8 mouse cellular contexts compared by ENCODE assay signal in the genomic region with DNA sequence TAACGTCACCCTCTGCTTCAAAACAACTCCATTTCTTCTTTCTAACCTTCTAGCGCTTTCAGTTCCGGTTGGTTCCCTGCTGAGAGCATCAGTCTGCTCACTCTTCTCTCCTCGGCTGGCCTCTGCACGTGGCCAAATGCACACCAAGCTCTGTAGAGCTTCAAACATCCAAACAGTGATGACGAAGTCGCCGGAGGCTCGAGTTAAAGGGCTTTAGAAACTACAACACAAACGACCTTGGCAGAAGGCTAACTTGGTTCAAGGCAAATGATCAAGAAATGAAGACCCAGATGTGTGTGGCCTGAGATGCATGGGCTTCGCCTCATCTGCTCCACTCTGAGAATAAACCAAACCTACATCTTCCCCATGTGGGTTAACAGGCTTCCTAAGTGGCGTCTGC. TPM values are rescaled to one million over a fixed set of nuclear protein-coding genes. Genes with fewer than 3 reads are reported as not detected.
A peak's percentile ranks its signal among the peaks of the same experiment; 100 is the strongest.
DNase-seq lines count a peak whose midpoint lies in the region; ATAC-seq and TF ChIP-seq lines count a peak whose summit lies in the region.

No protein-coding gene starts in this region.

- intact Hi-C loops in left cerebral cortex, postnatal 14 days (cut with DNase I), result no loop called here

- peaks cover 11 to 28% of the 10 kb centered on the region in 2 experiments for H3K4me1 ChIP-seq in CH12.LX (ENCODE audit: control insufficient read depth in 1 of 2, insufficient read depth in 2 of 2)
- H3K4me1 ChIP-seq in heart, embryonic 14.5 days (ENCODE audit: control insufficient read depth in 2 of 2, insufficient read depth in 2 of 2, low read length in 2 of 2), result peaks cover 22 to 39% of the 10 kb centered on the region in 2 experiments
- peaks cover 39% of the 10 kb centered on the region for H3K4me1 ChIP-seq in midbrain, embryonic 12.5 days

- no peaks in the 10 kb centered on the region for H3K27me3 ChIP-seq in CH12.LX (replicated peaks)
- H3K27me3 ChIP-seq in heart, embryonic 14.5 days (ENCODE audit: control insufficient read depth, insufficient read depth, low read length), result no peaks in the 10 kb centered on the region
- peaks cover 9% of the 10 kb centered on the region for H3K27me3 ChIP-seq in midbrain, embryonic 12.5 days

- TF ChIP-seq EP300 in CH12.LX (IDR thresholded peaks at IDR 0.05; ENCODE audit: low read length), result 0 out of 2 replicates have a peak, but pooled peaks have one; percentile 9

- in situ Hi-C loops in CH12.LX (cut with MboI; ENCODE audit: low pct_ligation_motif_present, low pct_unique_long_range_greater_than_20kb, low sequenced_read_pairs), result loop anchor here (10.0 to 25.0 kb wide), 2 partner anchors 101 to 239 kb away; a partner anchor contains a TSS

- H3K9me3 ChIP-seq in CH12.LX (replicated peaks; ENCODE audit: low read length), result no peaks in the 10 kb centered on the region
- no peaks in the 10 kb centered on the region for H3K9me3 ChIP-seq in heart, embryonic 14.5 days (ENCODE audit: control insufficient read depth, low read length)
- H3K9me3 ChIP-seq in midbrain, embryonic 12.5 days, result no peaks in the 10 kb centered on the region

- peaks cover 0 to 23% of the 10 kb centered on the region in 2 experiments for H3K36me3 ChIP-seq in CH12.LX (replicated peaks in 1 of 2; ENCODE audit: control insufficient read depth in 1 of 2, insufficient read depth in 1 of 2, low read length in 1 of 2)
- no peaks in the 10 kb centered on the region; the same call in 1 of the 2 replicates for H3K36me3 ChIP-seq in heart, embryonic 14.5 days (ENCODE audit: control insufficient read depth, insufficient read depth, low read length)
- H3K36me3 ChIP-seq in midbrain, embryonic 12.5 days, result no peaks in the 10 kb centered on the region

- 2% methylated on average over 12 of the region's 12 CpGs for WGBS in heart, embryonic 14.5 days
- WGBS in midbrain, embryonic 12.5 days, result 6% methylated on average over 12 of the region's 12 CpGs

- H3K9ac ChIP-seq in CH12.LX (ENCODE audit: insufficient read depth, low read depth), result peak overlapping the region; percentile 82
- peak overlapping the region; percentile 83 for H3K9ac ChIP-seq in heart, embryonic 14.5 days (ENCODE audit: low read length)
- peak overlapping the region; percentile 70 for H3K9ac ChIP-seq in midbrain, embryonic 12.5 days (replicated peaks)

- DNase-seq in 3T3-L1 (ENCODE audit: low read depth, low spot score), result peak; percentile 72
- DNase-seq in CH12.LX (ENCODE audit: extremely low read depth), result peak; percentile 87
- DNase-seq in cerebellum, postnatal 36 days, result peak; percentile 33 to 39
- DNase-seq in left cerebral cortex, postnatal 14 days (ENCODE audit: low spot score in 2 of 2), result peak; percentile 62 to 87
- DNase-seq in spleen, postnatal 10 days (ENCODE audit: low spot score in 2 of 2), result peak; percentile 20 to 49
- DNase-seq in gastrocnemius, postnatal 4 days (ENCODE audit: low spot score in 2 of 2), result no peak

- dilution Hi-C loops in CH12.LX (cut with MboI; ENCODE audit: extremely low pct_ligation_motif_present, extremely low pct_unique_long_range_greater_than_20kb, low sequenced_read_pairs), result no loop called here

- H3K4me2 ChIP-seq in CH12.LX (ENCODE audit: insufficient read depth, low read depth, poor library complexity, severe bottlenecking), result peak overlapping the region; percentile 47
- peak overlapping the region; percentile 84 for H3K4me2 ChIP-seq in heart, embryonic 14.5 days (ENCODE audit: low read length)
- H3K4me2 ChIP-seq in midbrain, embryonic 12.5 days (replicated peaks), result peak overlapping the region; percentile 65

- TF ChIP-seq RAD21 in CH12.LX (IDR thresholded peaks at IDR 0.05; ENCODE audit: low read depth, low read length), result no peak

- H3K4me3 ChIP-seq in CH12.LX (replicated peaks in 1 of 3; ENCODE audit: low read depth in 2 of 3, low read length in 2 of 3, poor library complexity in 1 of 3), result peak overlapping the region; percentile 79 to 93 (median 89)
- H3K4me3 ChIP-seq in heart, embryonic 14.5 days (ENCODE audit: control insufficient read depth in 1 of 2, insufficient read depth in 1 of 2, low read depth in 1 of 2, low read length in 2 of 2), result peak overlapping the region; percentile 72 to 77
- peak overlapping the region; percentile 67 for H3K4me3 ChIP-seq in midbrain, embryonic 12.5 days

- peaks cover 56% of the 10 kb centered on the region for H3K79me2 ChIP-seq in CH12.LX (replicated peaks; ENCODE audit: control insufficient read depth, extremely low read depth, insufficient read depth, poor library complexity, severe bottlenecking)

- no peak for TF ChIP-seq CTCF in CH12.LX (conservative IDR thresholded peaks at IDR 0.05 in 1 of 2, IDR thresholded peaks at IDR 0.05 in 1 of 2; ENCODE audit: low read depth in 2 of 2, low read length in 2 of 2)

- peak; percentile 65 for TF ChIP-seq POLR2A in CH12.LX (IDR thresholded peaks at IDR 0.05; ENCODE audit: low read depth, low read length)

- peak overlapping the region; percentile 81 for H3K27ac ChIP-seq in CH12.LX (ENCODE audit: insufficient read depth, low read depth)
- peak overlapping the region; percentile 72 to 86 for H3K27ac ChIP-seq in heart, embryonic 14.5 days (replicated peaks in 1 of 2; ENCODE audit: control insufficient read depth in 1 of 2, insufficient read depth in 1 of 2, low read depth in 2 of 2, low read length in 2 of 2)
- H3K27ac ChIP-seq in midbrain, embryonic 12.5 days (replicated peaks), result no peak overlapping the region

- ATAC-seq in heart, embryonic 14.5 days (ENCODE audit: insufficient number of reproducible peaks, insufficient read depth, low FRiP score, low read depth), result no peak
- no peak for ATAC-seq in midbrain, embryonic 12.5 days (ENCODE audit: low FRiP score, low read depth)

TF ChIP-seq in CH12.LX, 34 proteins besides CTCF, POLR2A, EP300 and RAD21:
- TF ChIP-seq IRF4 (IDR thresholded peaks at IDR 0.05; ENCODE audit: low read depth, low read length) (peak; percentile 68; the same call in 1 of the 2 replicates), ZNF384 (IDR thresholded peaks at IDR 0.05; ENCODE audit: low read depth, low read length) (no peak), MAFK (IDR thresholded peaks at IDR 0.05; ENCODE audit: insufficient replicate concordance, low read length) (no peak), ELF1 (IDR thresholded peaks at IDR 0.05; ENCODE audit: low read depth, low read length) (peak; percentile 30; the same call in 1 of the 2 replicates), MAX (IDR thresholded peaks at IDR 0.05; ENCODE audit: low read length) (peak; percentile 96), RCOR1 (conservative IDR thresholded peaks at IDR 0.05; ENCODE audit: low read depth, low read length) (no peak), MXI1 (IDR thresholded peaks at IDR 0.05; ENCODE audit: low read depth, low read length) (peak; percentile 98), BHLHE40 (IDR thresholded peaks at IDR 0.05; ENCODE audit: low read depth, low read length) (peak; percentile 96), HCFC1 (IDR thresholded peaks at IDR 0.05; ENCODE audit: low read depth, low read length) (no peak), E2F4 (IDR thresholded peaks at IDR 0.05; ENCODE audit: insufficient replicate concordance, low read depth, low read length) (no peak), ETS1 (conservative IDR thresholded peaks at IDR 0.05; ENCODE audit: low read depth, low read length) (peak; percentile 75), JUND (conservative IDR thresholded peaks at IDR 0.05; ENCODE audit: low read depth, low read length) (no peak), MYC (IDR thresholded peaks at IDR 0.05; ENCODE audit: low read depth, low read length) (peak; percentile 96), ZMIZ1 (IDR thresholded peaks at IDR 0.05; ENCODE audit: low read depth, low read length) (no peak), SIN3A (IDR thresholded peaks at IDR 0.05; ENCODE audit: low read length) (peak; percentile 79; the same call in 1 of the 2 replicates)

RNA-seq across cellular contexts. Expression of a gene that starts 0.9 kb away (rescaled TPM):
- total RNA-seq in CH12.LX (2012; rRNA removed) (122 and 131 TPM in 2 replicates), CH12.LX (2014; rRNA removed) (164 and 176 TPM in 2 replicates)
- polyA plus RNA-seq in CH12.LX (2012; ENCODE audit: insufficient read length, low read depth), result 214 and 228 TPM in 2 replicates
- 149 and 168 TPM in 2 replicates for polyA plus RNA-seq in heart, embryonic 14.5 days (2014; fragmentation: Nextera tagmentation; extraction: Ambion mirVana)
- total RNA-seq in left cerebral cortex, postnatal 14 days (2021), result 100 to 1,000 TPM; 324 to 342 TPM
- polyA plus RNA-seq in midbrain, embryonic 12.5 days (2016; fragmentation: Nextera tagmentation; extraction: Ambion mirVana), result 55.1 and 56.2 TPM in 2 replicates
- 100 to 1,000 TPM; 102 to 115 TPM for total RNA-seq in gastrocnemius, postnatal 4 days (2021)

Comparison
In these comparisons a context has a peak if more than half of its experiments do, and no peak if none do; other contexts are left out.
1. DNase-seq: peak in 3T3-L1 (single experiment), CH12.LX (single experiment), cerebellum, postnatal 36 days (2 of 2), left cerebral cortex, postnatal 14 days (2 of 2) and spleen, postnatal 10 days (2 of 2); none in gastrocnemius, postnatal 4 days (0 of 2).
2. Peak in every context shown above with its lines, with median percentiles within 50 percentile points of each other: H3K4me2 ChIP-seq, H3K4me3 ChIP-seq and H3K9ac ChIP-seq.